Mouse (Mus musculus) stomach, postnatal 0 days (tissue): ENCODE data around the gene 1700011L22Rik.

Experiments
- CTCF ChIP-seq: IDR thresholded peaks from 2 replicates; pipeline ENCODE4 v1.5.1; 2016; ENCODE audit warnings: antibody characterized with exemption, low read depth, mild to moderate bottlenecking, moderate library complexity
- EP300 ChIP-seq: optimal IDR thresholded peaks from 2 replicates; pipeline ENCODE3; 2016; ENCODE audit warnings: antibody characterized with exemption

- no peak for TF ChIP-seq CTCF
- no peak for TF ChIP-seq EP300
Measured at GRCm38 (mm10) chr8:79273776-79274175, 25.4 kb upstream of the 1700011L22Rik start.
